Mouse (Mus musculus) hindbrain, embryonic 10.5 days (tissue): ENCODE measurements at regions not wholly inside any gene's neighbourhood (a gene's known extent, or its start where the extent isn't known, plus 50 kb on each side); places are given as distances from the start of the nearest gene placed in this dataset.

Experiments used
- DNase-seq: peaks from one replicate; pipeline ENCODE4 v3.0.0-alpha.2; 2017; ENCODE audit warnings: low spot score
- H3K27ac ChIP-seq: fragments of 300-500 bp; sonication (generic); 2 replicates; pipeline ENCODE4 v1.5.1; 2016; ENCODE audit warnings: mild to moderate bottlenecking, moderate library complexity
- H3K27me3 ChIP-seq: fragments of 300-500 bp; sonication (generic); 2 replicates; pipeline ENCODE4 v1.6.1; 2016; ENCODE audit warnings: mild to moderate bottlenecking; ENCODE audit not compliant: poor library complexity, insufficient read depth, severe bottlenecking
- H3K36me3 ChIP-seq: fragments of 300-500 bp; sonication (generic); 2 replicates; pipeline ENCODE4 v1.6.1; 2016; ENCODE audit warnings: mild to moderate bottlenecking, moderate library complexity
- H3K4me1 ChIP-seq: fragments of 300-500 bp; sonication (generic); replicated peaks from 2 replicates; pipeline ENCODE4 v1.6.1; 2016; ENCODE audit warnings: mild to moderate bottlenecking
- H3K4me3 ChIP-seq: fragments of 300-500 bp; sonication (generic); 2 replicates; pipeline ENCODE4 v1.5.1; 2016; ENCODE audit warnings: mild to moderate bottlenecking, moderate library complexity
- H3K9me3 ChIP-seq: fragments of 300-500 bp; sonication (generic); 2 replicates; pipeline ENCODE4 v1.6.1; 2016; ENCODE audit warnings: mild to moderate bottlenecking, moderate library complexity
- WGBS: fragments of 180-500 bp; shearing (Covaris S2); methylation state at CpG from one replicate; pipeline ENCODE4 v1.1.7; 2016; 5-methylcytosine and 5-hydroxymethylcytosine counted together

DNA sequence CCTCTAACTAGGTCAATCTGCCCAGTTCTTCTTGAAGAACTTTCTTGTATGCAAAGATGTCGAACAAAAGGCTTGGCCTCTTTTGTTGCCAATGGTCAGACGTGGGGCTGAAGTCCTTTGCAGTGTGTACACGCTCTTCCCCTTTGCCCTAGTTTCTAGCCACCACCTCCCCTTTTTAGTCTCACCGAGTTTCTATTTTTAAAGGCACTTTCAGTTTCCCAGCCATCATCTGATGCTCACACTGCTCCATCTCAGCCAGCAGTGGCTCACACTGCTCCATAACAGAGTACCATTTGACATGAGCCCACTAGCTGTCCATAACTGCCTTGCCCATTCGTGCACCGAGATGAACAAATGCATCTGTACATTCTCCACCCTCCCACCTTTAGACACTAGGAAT is 162.7 kb upstream of the Pou3f3 start:
- peaks cover 5% of the 10 kb centered on the region; the same call in 1 of the 2 replicates for H3K27me3 ChIP-seq
- no peak for DNase-seq
- 85% methylated on average over 6 of the region's 6 CpGs for WGBS

DNA sequence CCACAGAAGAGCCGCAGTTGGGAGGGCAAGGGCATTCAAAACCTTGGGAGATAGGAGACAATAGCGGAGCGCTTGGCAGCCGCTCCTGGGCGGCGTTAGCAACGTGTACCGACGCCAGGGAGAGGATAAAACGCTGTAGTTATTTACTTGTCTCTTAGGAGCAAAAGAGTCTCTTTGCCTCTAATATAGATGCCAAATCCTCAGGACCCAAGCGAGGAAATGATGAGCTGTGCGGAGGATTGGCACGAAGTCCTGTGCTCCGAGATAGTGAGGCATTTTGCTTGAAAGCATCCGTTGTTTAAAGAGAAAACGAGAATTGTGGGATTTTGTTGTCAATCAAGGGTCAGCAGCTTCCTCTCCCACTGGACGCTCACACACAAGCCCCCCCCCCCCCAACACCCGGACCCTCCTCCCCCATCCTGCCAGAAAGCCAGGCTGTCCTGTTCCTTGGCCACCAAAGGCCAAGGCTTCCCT is 156.5 kb upstream of the Pou3f3 start:
- 42% methylated on average over 18 of the region's 18 CpGs for WGBS
- Histone ChIP-seq H3K4me1 (peaks cover 45% of the 10 kb centered on the region), H3K36me3 (no peaks in the 10 kb centered on the region), H3K27me3 (peaks cover 20% of the 10 kb centered on the region), H3K9me3 (no peaks in the 10 kb centered on the region), H3K27ac (peak overlapping the region; percentile 80), H3K4me3 (peak overlapping the region; percentile 37)
- DNase-seq, result peak; percentile 33

More for the DNA sequence above, 162.7 kb upstream of the Pou3f3 start:
- H3K4me1 ChIP-seq, result no peaks in the 10 kb centered on the region
- no peaks in the 10 kb centered on the region for H3K9me3 ChIP-seq
- H3K36me3 ChIP-seq, result no peaks in the 10 kb centered on the region
- H3K4me3 ChIP-seq, result no peak overlapping the region
- H3K27ac ChIP-seq, result no peak overlapping the region

DNA sequence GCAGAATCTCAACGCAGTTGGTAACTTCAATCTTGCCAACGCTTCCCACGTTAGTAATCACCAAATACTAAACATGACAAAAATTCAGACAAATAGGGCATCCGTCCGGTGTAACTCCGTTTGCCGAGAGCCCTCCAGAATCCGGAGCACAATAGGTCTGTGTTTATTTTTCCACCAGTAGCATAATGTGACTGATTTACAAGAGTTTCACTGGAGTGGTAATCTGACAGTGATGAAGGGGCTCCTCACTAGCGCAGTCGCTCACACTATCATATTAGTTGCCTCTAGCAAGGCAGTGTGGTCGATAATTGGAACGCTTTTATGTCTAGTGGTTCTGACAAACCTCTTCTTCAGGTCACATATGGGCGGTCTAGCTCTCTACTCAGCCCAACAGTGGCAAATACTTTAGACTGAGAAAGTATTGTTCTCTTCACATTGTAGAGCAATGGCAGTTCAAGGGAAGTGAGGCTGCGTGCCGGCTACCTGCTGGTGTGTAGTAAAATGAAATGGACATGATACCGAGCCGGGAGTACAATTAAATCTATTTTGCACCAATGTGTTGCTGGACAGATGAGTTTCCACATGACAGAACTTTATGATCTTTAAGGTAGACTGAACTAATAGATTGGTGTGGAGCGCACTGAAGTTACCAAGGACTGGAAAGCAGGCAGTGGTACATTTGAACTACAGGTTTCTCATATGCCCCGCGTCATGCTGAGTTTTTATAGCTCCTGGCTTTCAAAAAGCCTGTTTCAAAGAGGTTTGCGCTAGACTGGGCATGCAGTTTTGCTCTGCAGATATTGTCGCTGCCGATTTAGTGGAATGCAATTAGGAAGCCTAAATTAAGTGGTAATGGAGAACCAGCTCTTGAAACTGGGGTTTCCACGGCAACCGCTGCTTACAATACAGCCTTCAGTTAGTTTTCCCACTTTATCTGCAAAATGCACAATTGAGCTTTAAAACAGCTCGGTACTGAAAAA is 155.7 kb upstream of the Pou3f3 start:
- WGBS, result 60% methylated on average over 26 of the region's 26 CpGs
- H3K4me1 ChIP-seq, result peaks cover 45% of the 10 kb centered on the region
- no peaks in the 10 kb centered on the region for H3K36me3 ChIP-seq
- peak; percentile 33 for DNase-seq
- H3K4me3 ChIP-seq, result peak overlapping the region; percentile 37
- H3K9me3 ChIP-seq, result no peaks in the 10 kb centered on the region
- H3K27me3 ChIP-seq, result peaks cover 20% of the 10 kb centered on the region
- H3K27ac ChIP-seq, result peak overlapping the region; percentile 80

DNA sequence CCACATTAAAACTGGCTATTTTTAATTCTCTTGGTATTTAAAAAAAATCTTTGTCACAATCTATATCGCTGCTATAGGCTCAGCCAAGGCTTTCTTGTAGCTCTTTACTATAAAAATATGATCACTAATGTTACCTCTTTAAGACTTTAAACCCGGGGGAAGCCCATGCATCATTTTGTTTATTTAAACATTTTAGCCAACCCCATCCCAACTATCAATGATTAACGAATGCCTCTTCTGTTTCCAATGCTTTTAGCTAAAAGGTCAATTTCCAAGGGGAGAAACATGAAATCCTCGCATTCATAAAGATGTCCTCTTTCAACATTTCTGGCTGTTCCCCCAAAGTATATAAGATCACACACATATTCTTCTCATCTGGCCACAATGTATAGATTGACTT is 153.6 kb upstream of the Pou3f3 start:
- no peaks in the 10 kb centered on the region for H3K9me3 ChIP-seq
- H3K27ac ChIP-seq, result no peak overlapping the region
- DNase-seq, result no peak
- no peaks in the 10 kb centered on the region for H3K36me3 ChIP-seq
- H3K4me1 ChIP-seq, result peaks cover 45% of the 10 kb centered on the region
- peaks cover 19% of the 10 kb centered on the region for H3K27me3 ChIP-seq
- no peak overlapping the region for H3K4me3 ChIP-seq
- WGBS, result 82% methylated on average over 4 of the region's 4 CpGs

DNA sequence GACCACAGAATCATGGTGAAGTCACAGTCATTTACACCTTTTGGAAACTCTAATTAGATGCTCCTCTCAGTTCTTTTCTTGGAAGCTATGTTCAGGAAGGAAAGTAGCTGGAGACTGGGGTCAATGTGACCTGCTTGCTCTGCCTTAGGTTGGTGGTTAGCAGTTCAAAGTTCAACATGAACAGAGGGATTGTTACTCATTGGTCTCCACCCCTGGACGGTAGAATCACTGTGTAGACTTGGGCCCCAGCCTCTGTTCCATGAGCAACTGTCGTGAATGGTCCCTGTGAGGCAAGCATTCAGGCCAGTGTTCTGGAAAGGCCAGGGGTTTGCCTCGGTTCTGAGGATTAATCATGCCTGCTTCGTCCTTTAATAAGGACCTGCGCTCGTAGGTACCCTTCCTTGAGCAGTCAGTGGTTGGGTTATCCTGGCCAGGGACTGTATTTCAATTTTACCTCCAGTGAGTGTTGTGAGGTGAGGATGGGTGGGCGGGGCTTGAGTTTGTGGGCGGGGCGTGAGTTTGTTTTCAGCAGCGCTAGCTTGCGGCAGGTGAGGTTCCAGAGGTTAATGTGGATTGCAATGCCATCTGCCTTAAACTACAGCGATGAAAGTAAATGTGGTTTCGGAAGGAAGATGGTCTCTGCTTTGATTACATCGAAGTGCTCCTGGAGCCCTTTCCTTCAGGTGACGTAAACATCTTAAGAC is 152.6 kb upstream of the Pou3f3 start:
- DNase-seq, result no peak
- Histone ChIP-seq H3K27me3 (peaks cover 15% of the 10 kb centered on the region), H3K4me3 (no peak overlapping the region), H3K4me1 (peaks cover 45% of the 10 kb centered on the region), H3K36me3 (no peaks in the 10 kb centered on the region), H3K27ac (no peak overlapping the region), H3K9me3 (no peaks in the 10 kb centered on the region)
- WGBS, result 43% methylated on average over 15 of the region's 15 CpGs

DNA sequence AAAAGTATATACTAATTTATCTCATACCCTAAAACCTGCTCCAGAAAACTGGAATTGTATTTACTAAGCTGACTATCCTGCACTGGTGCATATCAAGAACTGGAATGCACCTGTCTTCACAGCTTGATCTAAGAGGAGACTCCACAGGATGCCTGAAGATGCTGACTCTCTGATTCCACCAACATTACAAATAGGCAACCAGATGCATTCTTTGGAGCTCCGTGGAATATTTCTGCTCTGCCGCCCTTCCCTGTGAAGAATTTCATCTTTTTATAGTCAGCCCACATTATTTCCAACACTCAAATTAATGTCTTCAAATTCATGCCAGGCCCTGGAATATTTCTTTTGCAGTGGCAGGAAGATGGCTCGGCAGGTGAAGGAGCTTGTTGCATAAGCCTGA is 148.7 kb upstream of the Pou3f3 start:
- H3K4me3 ChIP-seq, result no peak overlapping the region
- 87% methylated on average over 3 of the region's 3 CpGs for WGBS

DNA sequence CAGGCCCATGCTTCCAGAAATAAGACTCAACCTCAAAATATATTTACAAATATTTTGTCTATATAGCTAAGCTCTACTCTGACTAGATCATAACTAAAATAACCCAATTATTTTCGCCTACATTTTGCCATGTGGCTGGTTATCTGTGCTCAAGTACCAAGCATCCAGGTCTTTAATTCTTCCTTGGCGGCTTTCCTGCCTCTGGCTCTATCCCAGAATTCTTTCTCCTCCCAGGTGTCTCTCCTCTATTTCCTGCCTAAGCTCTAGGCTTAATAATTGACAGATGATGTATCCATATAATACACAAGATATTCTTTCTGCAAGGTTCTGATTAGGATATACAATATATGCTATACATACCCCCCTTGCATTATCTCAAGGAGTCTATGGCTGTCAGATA is 138.3 kb upstream of the Pou3f3 start:
- no peak for DNase-seq
- Histone ChIP-seq H3K27me3 (no peaks in the 10 kb centered on the region), H3K4me3 (no peak overlapping the region), H3K36me3 (no peaks in the 10 kb centered on the region), H3K9me3 (no peaks in the 10 kb centered on the region), H3K27ac (no peak overlapping the region), H3K4me1 (no peaks in the 10 kb centered on the region)
- WGBS, result 88% methylated on average over 2 of the region's 2 CpGs

More for the DNA sequence above, 148.7 kb upstream of the Pou3f3 start:
- no peak for DNase-seq
- peaks cover 9% of the 10 kb centered on the region for H3K27me3 ChIP-seq
- no peaks in the 10 kb centered on the region for H3K9me3 ChIP-seq
- H3K27ac ChIP-seq, result no peak overlapping the region
- H3K4me1 ChIP-seq, result peaks cover 10% of the 10 kb centered on the region; the same call in 1 of the 2 replicates
- no peaks in the 10 kb centered on the region for H3K36me3 ChIP-seq

DNA sequence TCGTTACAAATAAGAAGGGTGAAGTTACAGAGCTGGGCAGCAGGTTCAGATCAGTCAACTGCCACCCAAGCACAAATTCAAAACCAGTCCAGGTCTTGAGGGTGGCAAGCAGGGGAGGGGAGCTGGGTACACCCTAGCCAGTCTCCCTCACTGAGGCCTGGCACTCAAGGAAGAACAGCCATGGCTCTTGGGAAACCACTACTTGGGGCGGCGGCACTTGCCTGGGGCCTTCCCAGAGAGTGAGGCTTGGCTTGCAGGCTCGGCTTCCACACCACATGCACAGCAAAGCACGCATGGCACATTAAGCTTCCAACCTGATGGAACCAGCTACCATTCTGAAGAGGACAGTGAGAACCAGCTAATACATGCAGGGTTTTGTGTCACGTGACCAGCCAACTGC is 127.9 kb upstream of the Pou3f3 start:
- Histone ChIP-seq H3K4me1 (no peaks in the 10 kb centered on the region), H3K27ac (no peak overlapping the region), H3K9me3 (no peaks in the 10 kb centered on the region), H3K4me3 (no peak overlapping the region), H3K36me3 (no peaks in the 10 kb centered on the region), H3K27me3 (no peaks in the 10 kb centered on the region)
- no peak for DNase-seq
- WGBS, result 89% methylated on average over 6 of the region's 6 CpGs

DNA sequence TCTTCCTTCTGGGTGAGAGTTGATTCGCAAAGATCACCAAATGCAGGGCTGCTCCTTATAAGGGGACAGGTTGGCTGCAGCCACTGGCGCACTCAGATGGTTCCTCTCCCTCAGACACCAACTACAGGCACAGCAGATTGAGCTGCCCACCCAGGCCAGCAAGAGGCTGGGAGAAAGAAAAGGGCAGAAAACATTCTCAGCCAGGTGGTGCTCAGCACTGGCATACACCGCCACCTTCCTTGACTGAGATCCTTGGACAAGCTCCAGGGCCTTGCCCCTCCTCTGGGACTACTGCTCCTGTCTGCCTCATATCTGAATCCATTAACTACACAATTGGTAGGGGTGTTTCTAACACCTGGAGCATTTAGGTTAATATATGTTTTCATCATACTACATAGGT is 110.4 kb upstream of the Pou3f3 start:
- Histone ChIP-seq H3K36me3 (no peaks in the 10 kb centered on the region), H3K9me3 (no peaks in the 10 kb centered on the region), H3K4me1 (peaks cover 8% of the 10 kb centered on the region; the same call in 1 of the 2 replicates), H3K27ac (no peak overlapping the region), H3K4me3 (no peak overlapping the region), H3K27me3 (no peaks in the 10 kb centered on the region)
- 96% methylated on average over 3 of the region's 3 CpGs for whole genome bisulfite sequencing
- no peak for DNase-seq

DNA sequence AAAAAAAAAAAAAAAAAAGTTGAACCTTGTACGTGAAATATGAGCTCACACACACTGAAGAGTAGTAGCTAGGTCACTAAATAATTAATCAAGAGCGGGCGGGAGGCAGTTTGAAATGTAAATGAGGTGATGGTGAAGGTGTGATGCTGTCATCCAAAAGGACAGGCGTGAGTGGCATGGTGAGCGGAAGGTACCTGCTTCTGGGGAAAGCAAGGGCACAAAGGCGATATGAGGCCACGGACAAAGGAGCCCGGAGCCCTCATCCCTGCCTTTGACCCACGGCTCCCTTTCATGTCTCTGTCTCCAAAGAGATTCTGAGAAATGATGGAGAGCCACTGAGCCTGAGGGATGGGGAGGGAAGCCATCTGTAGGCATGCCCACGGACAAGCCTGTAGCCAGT is 107.1 kb upstream of the Pou3f3 start:
- Histone ChIP-seq H3K4me1 (peaks cover 8% of the 10 kb centered on the region; the same call in 1 of the 2 replicates), H3K9me3 (no peaks in the 10 kb centered on the region), H3K4me3 (no peak overlapping the region), H3K36me3 (no peaks in the 10 kb centered on the region), H3K27me3 (no peaks in the 10 kb centered on the region), H3K27ac (no peak overlapping the region)
- WGBS, result 52% methylated on average over 10 of the region's 10 CpGs
- DNase-seq, result no peak

DNA sequence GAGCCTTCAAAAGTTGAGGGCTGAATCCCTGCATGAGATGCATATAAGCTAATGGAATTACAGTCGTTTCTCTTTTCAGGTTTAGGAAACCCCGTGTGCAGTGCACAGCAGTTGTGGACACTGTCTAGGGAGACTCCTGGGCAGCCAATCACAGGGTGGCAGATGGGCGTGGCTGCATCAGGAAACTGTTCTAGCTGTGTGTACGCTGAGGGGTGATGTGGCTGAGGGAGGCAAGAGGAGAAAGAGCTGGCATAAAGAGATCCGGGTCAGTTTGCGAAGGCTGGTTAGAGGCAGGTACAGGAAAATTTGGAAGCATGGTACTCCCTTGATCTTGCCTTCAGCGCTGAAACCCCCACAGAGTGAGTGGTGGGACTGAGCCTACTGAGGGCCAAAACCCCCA is 106.1 kb upstream of the Pou3f3 start:
- H3K27ac ChIP-seq, result no peak overlapping the region
- H3K27me3 ChIP-seq, result no peaks in the 10 kb centered on the region
- no peaks in the 10 kb centered on the region for H3K9me3 ChIP-seq
- 58% methylated on average over 7 of the region's 7 CpGs for WGBS
- DNase-seq, result no peak
- H3K4me3 ChIP-seq, result no peak overlapping the region
- H3K4me1 ChIP-seq, result peaks cover 8% of the 10 kb centered on the region; the same call in 1 of the 2 replicates
- no peaks in the 10 kb centered on the region for H3K36me3 ChIP-seq

DNA sequence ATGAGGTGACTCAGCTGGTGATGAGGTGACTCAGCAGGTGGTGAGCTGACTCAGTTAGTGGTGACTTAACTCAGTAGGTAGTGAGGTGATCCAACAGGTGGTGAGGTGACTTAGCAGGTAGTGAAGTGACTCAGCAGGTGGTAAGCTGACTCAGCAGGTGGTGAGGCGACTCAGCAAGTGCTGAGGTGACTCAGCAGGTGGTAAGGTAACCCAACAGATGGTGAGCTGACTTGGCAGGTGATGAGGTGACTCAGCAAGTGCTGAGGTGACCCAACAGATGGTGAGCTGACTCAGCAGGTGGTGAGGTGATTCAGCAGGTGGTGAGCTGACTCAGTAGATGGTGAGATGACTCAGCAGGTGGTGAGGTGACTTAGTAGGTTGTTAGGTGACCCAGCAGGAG is 103.7 kb upstream of the Pou3f3 start:
- no peaks in the 10 kb centered on the region for H3K27me3 ChIP-seq
- 67% methylated on average over 1 of the region's 1 CpGs for WGBS
- no peaks in the 10 kb centered on the region for H3K9me3 ChIP-seq
- H3K4me1 ChIP-seq, result peaks cover 8% of the 10 kb centered on the region; the same call in 1 of the 2 replicates
- H3K36me3 ChIP-seq, result no peaks in the 10 kb centered on the region
- DNase-seq, result no peak
- no peak overlapping the region for H3K27ac ChIP-seq
- H3K4me3 ChIP-seq, result no peak overlapping the region

DNA sequence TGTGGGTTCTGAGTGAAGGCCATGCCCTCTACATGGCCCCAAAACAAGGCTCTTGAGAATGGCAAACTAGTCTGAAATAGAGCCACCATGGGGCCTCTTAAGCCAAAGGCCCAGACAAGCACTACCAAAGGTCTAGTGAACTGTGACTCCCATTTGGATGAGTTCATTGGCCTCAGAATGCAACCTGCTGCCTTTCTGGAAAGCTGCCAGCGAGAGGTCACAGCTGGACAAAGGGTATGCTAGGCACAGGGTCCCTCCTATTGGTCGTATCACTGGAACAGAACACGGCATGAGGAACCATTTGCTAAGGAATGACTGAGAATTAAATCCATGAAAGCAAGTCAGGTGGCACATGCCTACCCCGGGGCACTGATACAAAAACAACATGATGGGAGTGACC is 98.5 kb upstream of the Pou3f3 start:
- WGBS, result 50% methylated on average over 4 of the region's 4 CpGs
- Histone ChIP-seq H3K4me1 (no peaks in the 10 kb centered on the region), H3K36me3 (no peaks in the 10 kb centered on the region)

More for the DNA sequence above, 98.5 kb upstream of the Pou3f3 start:
- H3K27me3 ChIP-seq, result no peaks in the 10 kb centered on the region
- no peaks in the 10 kb centered on the region for H3K9me3 ChIP-seq
- H3K4me3 ChIP-seq, result no peak overlapping the region
- DNase-seq, result no peak
- H3K27ac ChIP-seq, result no peak overlapping the region
